11 mouse cellular contexts compared by ENCODE assay signal in genomic region chr12:78865434-78865833, GRCm38 (mm10). TPM values are rescaled to one million over a fixed set of nuclear protein-coding genes. Genes with fewer than 3 reads are reported as not detected.
A peak's percentile ranks its signal among the peaks of the same experiment; 100 is the strongest.
DNase-seq lines count a peak whose midpoint lies in the region; ATAC-seq and TF ChIP-seq lines count a peak whose summit lies in the region.
"Had no signal": no experiment of that assay in that cellular context is flagged by ENCODE, and none has a peak within 500 bp of the region (broad histone marks: within the 10 kb centered on the region; RNA-seq: fewer than 3 reads in every experiment).

No protein-coding gene starts in this region.

- intact Hi-C loops in gastrocnemius, adult 2 months (cut with DNase I) = no loop called here

- peak; percentile 20; the same call in 1 of the 2 replicates for TF ChIP-seq CTCF in gastrocnemius, adult 2 months (IDR thresholded peaks at IDR 0.05)

- no peak overlapping the region for H3K27ac ChIP-seq in gastrocnemius, adult 2 months
- H3K27ac ChIP-seq: stomach, embryonic 15.5 days had no signal

- DNase-seq in gastrocnemius, adult 2 months = no peak
- no peak for DNase-seq in gastrocnemius, postnatal 10 days
- DNase-seq in urinary bladder, postnatal 14 days (ENCODE audit: low spot score) = peak; percentile 15
- DNase-seq in urinary bladder, postnatal 25 days (ENCODE audit: low spot score) = no peak
- DNase-seq in lung, postnatal 10 days = peak; percentile 25
- DNase-seq in ovary, postnatal 36 days (ENCODE audit: low spot score) = no peak
- no peak for DNase-seq in heart, adult 9 months (ENCODE audit: low spot score in 2 of 2)

- no peak overlapping the region for H3K4me3 ChIP-seq in gastrocnemius, adult 2 months
- H3K4me3 ChIP-seq: stomach, embryonic 15.5 days had no signal

- ATAC-seq in erythroid progenitor cell, adult 5-6 weeks (replicated peaks; ENCODE audit: low FRiP score, poor library complexity, severe bottlenecking) = no peak

RNA-seq across cellular contexts. Expression of gene Eif2s1, which starts 3.8 kb away (rescaled TPM):
- 10 to 100 TPM; 38.8 to 44.9 TPM for total RNA-seq in gastrocnemius, adult 2 months (2021)
- 10 to 100 TPM; 45.9 to 48.7 TPM for total RNA-seq in gastrocnemius, postnatal 10 days (2021)
- 28.5 and 66.7 TPM in 2 replicates for total RNA-seq in erythroid progenitor cell, adult 5-6 weeks (2015; ENCODE audit: low replicate concordance)
- total RNA-seq in erythroid progenitor cell, adult 5-6 weeks (2017; ENCODE audit: low replicate concordance) = 34.2 and 35.0 TPM in 2 replicates

RNA-seq across cellular contexts. Expression of gene Atp6v1d, which starts 4.0 kb away (rescaled TPM):
- total RNA-seq in gastrocnemius, adult 2 months (2021) = 10 to 100 TPM; 59.8 to 66.2 TPM
- 10 to 100 TPM; 44.2 to 48.0 TPM for total RNA-seq in gastrocnemius, postnatal 10 days (2021)
- total RNA-seq in erythroid progenitor cell, adult 5-6 weeks (2015; ENCODE audit: low replicate concordance) = 70.6 and 96.0 TPM in 2 replicates
- total RNA-seq in erythroid progenitor cell, adult 5-6 weeks (2017; ENCODE audit: low replicate concordance) = 63.5 and 94.6 TPM in 2 replicates

RNA-seq across cellular contexts. Expression of gene Plek2, which starts 41.3 kb away (rescaled TPM):
- total RNA-seq in gastrocnemius, adult 2 months (2021) = under 1 TPM; 0.20 to 0.28 TPM
- under 1 TPM in 1 of 2 experiments, not detected in 1; 0.50 TPM for total RNA-seq in gastrocnemius, postnatal 10 days (2021)
- 46.5 and 60.9 TPM in 2 replicates for total RNA-seq in erythroid progenitor cell, adult 5-6 weeks (2015; ENCODE audit: low replicate concordance)
- total RNA-seq in erythroid progenitor cell, adult 5-6 weeks (2017; ENCODE audit: low replicate concordance) = 28.4 and 37.2 TPM in 2 replicates
- total RNA-seq: hematopoietic stem cell, adult 5-6 weeks; monocyte, adult 5-6 weeks had no signal

Comparison
In these comparisons a context has a peak if more than half of its experiments do, and no peak if none do; other contexts are left out.
1. DNase-seq: peak in urinary bladder, postnatal 14 days (single experiment) and lung, postnatal 10 days (single experiment); none in gastrocnemius, adult 2 months (single experiment), gastrocnemius, postnatal 10 days (single experiment), urinary bladder, postnatal 25 days (single experiment), ovary, postnatal 36 days (single experiment) and heart, adult 9 months (0 of 2).
2. RNA of gene Plek2, which starts 41.3 kb away (total RNA-seq): 28.4 to 60.9 TPM in erythroid progenitor cell, adult 5-6 weeks; 0.50 TPM in gastrocnemius, postnatal 10 days and 0.20 to 0.28 TPM in gastrocnemius, adult 2 months; every median in the first group is over 10 times any median in the second.